Mouse (Mus musculus) cortical plate, adult 2 months (tissue): ENCODE measurements around the gene Pdgfa. TPM values are rescaled to one million over a fixed set of nuclear protein-coding genes. Genes with fewer than 3 reads are reported as not detected.

Experiments
- H3K27ac ChIP-seq: fragments of 200-500 bp; 2 replicates; pipeline ENCODE4 v1.5.1; 2012; ENCODE audit warnings: low read length, control low read depth, inconsistent platforms; ENCODE audit not compliant: insufficient read depth
- H3K4me1 ChIP-seq: fragments of 200-500 bp; 2 replicates; pipeline ENCODE4 v1.6.1; 2011; ENCODE audit warnings: low read length; ENCODE audit not compliant: control insufficient read depth, insufficient read depth
- H3K4me3 ChIP-seq: fragments of 200-500 bp; 2 replicates; pipeline ENCODE4 v1.5.1; 2011; ENCODE audit warnings: mild to moderate bottlenecking, low read length, control low read depth; ENCODE audit not compliant: insufficient read depth
- CTCF ChIP-seq: fragments of 200-500 bp; IDR thresholded peaks from 2 replicates; pipeline ENCODE4 v1.5.1; 2011; ENCODE audit warnings: mild to moderate bottlenecking, control low read depth, low read length; ENCODE audit not compliant: insufficient read depth; ENCODE audit errors: extremely low read depth
- POLR2A ChIP-seq: fragments of 200-500 bp; IDR thresholded peaks from 2 replicates; pipeline ENCODE4 v1.6.1; 2011; ENCODE audit warnings: mild to moderate bottlenecking, low read length, control low read depth; ENCODE audit not compliant: insufficient read depth; ENCODE audit errors: extremely low read depth
- polyA plus RNA-seq: library from polyadenylated mRNA; depleted of rRNA; stranded (reverse); fragments of >200 nt; gene quantifications from 2 replicates; pipeline ENCODE4 v1.2.3, GENCODE M21; 2012

Gene Pdgfa
- polyA plus RNA-seq, 1 experiment = 29.4 TPM

DNA sequence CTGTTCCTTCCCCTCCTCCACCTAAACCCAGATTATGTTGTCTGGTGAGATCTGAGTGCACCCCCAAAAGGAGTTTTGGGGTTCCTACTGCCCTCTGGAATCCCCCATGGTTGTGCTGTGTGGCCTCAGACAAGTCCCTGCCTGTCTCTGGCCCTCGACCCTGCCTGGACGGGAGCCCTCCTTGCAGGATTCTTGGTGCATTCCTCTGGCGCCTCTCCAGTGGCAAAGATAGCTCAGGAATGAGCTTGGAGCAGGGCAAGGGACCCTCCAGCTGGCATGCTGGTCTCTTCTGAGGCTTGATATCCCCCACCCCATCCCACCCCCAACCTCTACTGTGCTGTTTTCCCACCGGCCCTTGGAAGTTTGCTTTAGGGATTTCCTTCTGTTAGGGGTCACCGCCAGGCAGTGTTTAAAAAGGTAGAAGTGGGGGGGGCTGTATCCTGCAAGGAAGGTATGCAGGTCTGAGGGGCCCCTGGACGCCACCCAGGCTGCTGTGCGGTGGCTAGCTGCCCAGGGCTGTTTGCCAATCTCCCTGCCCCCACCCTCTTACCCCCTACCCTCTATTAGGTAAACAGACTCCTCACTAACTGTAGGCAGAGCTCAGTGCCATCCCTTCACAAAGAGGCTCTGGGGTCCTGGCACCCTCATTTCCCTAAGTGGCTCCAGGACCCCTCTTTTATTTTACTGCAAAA, 31.0 kb downstream of the Pdgfa start:
- no peak overlapping the region for H3K27ac ChIP-seq
- TF ChIP-seq POLR2A (no peak), CTCF (no peak)
- no peak overlapping the region for H3K4me3 ChIP-seq
- 0 out of 2 replicates have a peak, but pooled peaks cover 2% of the 10 kb centered on the region for H3K4me1 ChIP-seq

DNA sequence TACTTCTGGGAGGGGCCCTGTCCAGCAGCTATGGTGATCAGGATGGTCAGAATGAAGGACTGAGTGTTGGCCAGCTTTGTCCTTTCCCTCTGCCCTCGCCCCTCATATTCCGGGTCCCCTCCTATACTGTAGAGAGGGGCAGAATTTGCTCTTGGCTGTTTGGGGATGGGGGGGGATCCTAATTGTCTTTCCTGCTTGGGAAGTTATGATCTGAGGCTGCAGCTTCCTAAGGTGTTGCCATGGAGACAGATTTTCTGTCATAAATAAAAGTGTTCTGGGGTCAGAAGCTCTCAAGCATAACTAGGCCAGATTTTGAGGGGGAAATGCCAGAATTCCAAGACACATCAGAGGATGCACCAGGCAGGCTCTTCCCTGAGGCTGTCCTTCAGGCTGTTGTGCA, 31.6 kb downstream of the Pdgfa start:
- TF ChIP-seq CTCF (no peak), POLR2A (no peak)
- 0 out of 2 replicates have a peak, but pooled peaks cover 2% of the 10 kb centered on the region for H3K4me1 ChIP-seq
- H3K4me3 ChIP-seq = no peak overlapping the region
- H3K27ac ChIP-seq = no peak overlapping the region

DNA sequence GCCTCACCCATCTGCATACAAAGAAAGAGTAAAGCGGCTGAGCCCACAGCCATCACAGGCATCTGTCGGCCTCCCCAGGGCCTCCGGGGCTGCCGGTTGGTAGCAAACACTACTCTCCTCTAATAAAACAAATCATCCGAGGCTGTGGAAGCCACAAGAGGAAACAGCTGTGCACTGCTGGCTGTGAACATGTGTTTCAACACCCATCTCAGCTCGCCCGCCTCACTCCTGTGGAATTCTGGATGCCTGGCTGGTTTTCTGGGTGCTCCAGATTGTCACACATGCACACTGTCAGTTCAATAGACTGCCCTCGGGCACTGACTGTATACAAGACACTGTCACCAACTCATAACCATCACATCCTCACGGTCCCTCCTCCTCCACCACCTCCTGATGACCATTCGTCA, 40.7 kb downstream of the Pdgfa start:
- H3K4me1 ChIP-seq = no peaks in the 10 kb centered on the region
- TF ChIP-seq POLR2A (no peak), CTCF (no peak)
- H3K4me3 ChIP-seq = no peak overlapping the region
- no peak overlapping the region for H3K27ac ChIP-seq

DNA sequence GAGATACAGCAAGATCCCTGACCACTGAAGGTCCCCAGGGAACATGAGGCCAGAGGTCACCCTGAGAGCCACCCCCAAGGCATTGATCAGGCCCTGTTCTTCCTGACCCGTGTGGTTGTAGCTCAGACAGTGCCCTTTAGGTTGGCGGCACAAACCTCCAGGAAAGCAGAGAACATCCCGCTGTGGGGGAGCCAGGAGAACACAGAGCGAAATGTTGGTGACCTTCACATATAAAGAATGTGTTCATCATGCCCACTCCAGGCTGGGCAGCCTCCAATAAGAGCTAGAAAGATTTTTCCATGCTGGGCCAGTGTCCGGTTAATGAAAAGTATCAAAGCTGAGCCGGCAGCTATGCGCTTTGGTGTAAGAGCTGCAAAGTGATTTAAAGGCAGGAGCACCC, 43.2 kb downstream of the Pdgfa start:
- Histone ChIP-seq H3K4me3 (no peak overlapping the region), H3K27ac (no peak overlapping the region), H3K4me1 (no peaks in the 10 kb centered on the region)
- TF ChIP-seq POLR2A (no peak), CTCF (no peak)

DNA sequence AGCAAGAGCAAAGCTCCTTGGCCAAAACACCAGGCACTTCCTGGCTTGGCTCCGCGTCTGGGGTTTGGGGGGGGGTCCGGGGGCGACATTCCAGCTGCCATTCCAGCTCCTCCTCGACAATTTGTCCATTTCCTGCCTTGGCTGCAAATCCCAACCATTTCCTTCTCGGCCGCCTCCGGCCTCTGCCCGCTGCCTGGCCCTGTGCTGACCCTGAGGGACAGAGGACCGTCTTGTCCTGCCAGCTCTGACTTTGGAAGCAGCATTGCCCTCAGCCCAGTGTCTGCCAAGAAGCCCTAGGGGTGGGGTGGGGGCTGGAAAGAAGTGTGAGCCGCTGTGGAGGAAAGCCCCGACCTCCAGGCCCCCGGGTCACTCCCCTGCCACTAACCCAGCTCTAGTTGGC, 44.2 kb downstream of the Pdgfa start:
- no peak overlapping the region for H3K4me3 ChIP-seq
- H3K27ac ChIP-seq = no peak overlapping the region
- H3K4me1 ChIP-seq = no peaks in the 10 kb centered on the region
- no peak for TF ChIP-seq CTCF
- TF ChIP-seq POLR2A = no peak

GRCm38 (mm10) chr5:138951305-138951704, 45.9 kb downstream of the Pdgfa start:
- Histone ChIP-seq H3K4me1 (no peaks in the 10 kb centered on the region), H3K27ac (no peak overlapping the region), H3K4me3 (no peak overlapping the region)
- TF ChIP-seq POLR2A (no peak), CTCF (no peak)

- H3K4me1 ChIP-seq = no peaks in the 10 kb centered on the region
- no peak overlapping the region for H3K4me3 ChIP-seq
- TF ChIP-seq CTCF (no peak), POLR2A (no peak)
- H3K27ac ChIP-seq = no peak overlapping the region
These were observed 48.0 kb downstream of the Pdgfa start for GRCm38 (mm10) chr5:138949165-138949564.

GRCm38 (mm10) chr5:138948031-138948980, 48.9 kb downstream of the Pdgfa start:
- H3K4me1 ChIP-seq = no peaks in the 10 kb centered on the region
- no peak overlapping the region for H3K27ac ChIP-seq
- H3K4me3 ChIP-seq = no peak overlapping the region
- TF ChIP-seq POLR2A = no peak
- TF ChIP-seq CTCF = no peak

DNA sequence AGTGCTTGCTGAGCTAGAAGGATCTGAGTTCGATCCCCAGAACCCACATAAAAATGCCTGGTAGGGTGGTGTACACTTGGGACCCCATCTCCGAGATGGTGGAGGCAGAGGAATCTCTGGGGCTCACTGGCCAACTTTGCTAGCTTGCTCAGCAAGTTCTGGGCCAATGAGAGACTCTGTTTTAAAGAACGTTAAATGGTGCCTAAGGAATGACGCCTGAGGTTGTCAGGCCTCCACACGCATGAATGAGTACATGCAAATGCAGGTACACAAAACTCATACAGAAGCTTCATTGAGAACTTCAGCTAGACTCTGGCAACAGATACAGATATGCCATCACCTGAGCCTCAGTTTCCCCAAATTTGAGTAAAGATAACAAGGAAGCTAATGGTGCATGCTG, 49.7 kb downstream of the Pdgfa start:
- H3K27ac ChIP-seq = no peak overlapping the region
- no peak overlapping the region for H3K4me3 ChIP-seq
- TF ChIP-seq POLR2A (no peak), CTCF (no peak)

More for the DNA sequence above, 49.7 kb downstream of the Pdgfa start:
- H3K4me1 ChIP-seq = no peaks in the 10 kb centered on the region
